Mouse (Mus musculus) MEL (cell line): Measurements from ENCODE around the gene Fam19a5. TPM values are rescaled to one million over a fixed set of nuclear protein-coding genes. Genes with fewer than 3 reads are reported as not detected.

Experiments
- DNase-seq: peaks from one replicate; pipeline ENCODE4 v3.0.0; 2011; ENCODE audit warnings: low read depth, low spot score
- H3K27ac ChIP-seq: 2 replicates; pipeline ENCODE4 v1.5.1; 2012; ENCODE audit warnings: low read depth, mild to moderate bottlenecking, control low read depth, low read length, moderate library complexity; ENCODE audit not compliant: control insufficient read depth
- H3K27me3 ChIP-seq, 2 experiments: fragments of 150-350 bp in 1 of 2; sonication (generic) in 1 of 2; 2 replicates each; pipeline ENCODE4 v1.6.1; 2012; ENCODE audit warnings: low read length in 2 of 2, mild to moderate bottlenecking in 2 of 2, improper control_type of control experiment in 1 of 2, moderate library complexity in 1 of 2; ENCODE audit not compliant: insufficient read depth in 2 of 2, control insufficient read depth in 1 of 2
- H3K36me3 ChIP-seq, 2 experiments: 2 replicates each; pipeline ENCODE4 v1.6.1; 2012 to 2014; ENCODE audit warnings: low read length in 2 of 2, improper control_type of control experiment in 1 of 2, inconsistent platforms in 1 of 2, mild to moderate bottlenecking in 1 of 2; ENCODE audit not compliant: insufficient read depth in 2 of 2, control insufficient read depth in 1 of 2
- H3K4me1 ChIP-seq, 2 experiments: fragments of 150-350 bp in 1 of 2; sonication (generic) in 1 of 2; 2 replicates each; pipeline ENCODE4 v1.6.1; 2012; ENCODE audit warnings: low read length in 2 of 2, improper control_type of control experiment in 1 of 2, mild to moderate bottlenecking in 1 of 2; ENCODE audit not compliant: insufficient read depth in 2 of 2, control insufficient read depth in 1 of 2
- H3K4me3 ChIP-seq, 2 experiments: fragments of 150-350 bp in 1 of 2; sonication (generic) in 1 of 2; 2 replicates each; pipeline ENCODE4 v1.5.1; 2012; ENCODE audit warnings: low read depth in 2 of 2, low read length in 2 of 2, mild to moderate bottlenecking in 2 of 2, moderate library complexity in 2 of 2, control low read depth in 1 of 2, improper control_type of control experiment in 1 of 2; ENCODE audit not compliant: control insufficient read depth in 1 of 2, insufficient read depth in 1 of 2
- H3K79me2 ChIP-seq: 2 replicates; pipeline ENCODE4 v1.6.1; 2012; ENCODE audit warnings: mild to moderate bottlenecking, low read length, moderate library complexity; ENCODE audit not compliant: control insufficient read depth, poor library complexity, insufficient read depth
- H3K9ac ChIP-seq: 2 replicates; pipeline ENCODE4 v1.6.1; 2012; ENCODE audit warnings: low read depth, mild to moderate bottlenecking, control low read depth, low read length, moderate library complexity; ENCODE audit not compliant: control insufficient read depth, poor library complexity, severe bottlenecking
- H3K9me3 ChIP-seq: fragments of 150-350 bp; sonication (generic); replicated peaks from 2 replicates; pipeline ENCODE4 v1.6.1; 2012; ENCODE audit warnings: mild to moderate bottlenecking, low read length, improper control_type of control experiment, moderate library complexity; ENCODE audit not compliant: insufficient read depth
- CHD1 ChIP-seq: IDR thresholded peaks from 2 replicates; pipeline ENCODE4 v1.6.1; 2012; ENCODE audit warnings: low read depth, mild to moderate bottlenecking, inconsistent platforms, low read length, improper control_type of control experiment
- HCFC1 ChIP-seq: IDR thresholded peaks from 2 replicates; pipeline ENCODE4 v1.6.1; 2012; ENCODE audit warnings: low read depth, mild to moderate bottlenecking, inconsistent platforms, low read length, improper control_type of control experiment, moderate library complexity
- KAT2A ChIP-seq: conservative IDR thresholded peaks from 2 replicates; pipeline ENCODE4 v1.6.1; 2012; ENCODE audit warnings: low read depth, low read length, improper control_type of control experiment, inconsistent platforms
- POLR2AphosphoS5 ChIP-seq: IDR thresholded peaks from 2 replicates; pipeline ENCODE4 v1.6.1; 2012; ENCODE audit warnings: low read depth, borderline replicate concordance, mild to moderate bottlenecking, inconsistent platforms, low read length, moderate library complexity, mixed read lengths
- RCOR1 ChIP-seq: IDR thresholded peaks from 2 replicates; pipeline ENCODE4 v1.6.1; 2012; ENCODE audit warnings: low read depth, mild to moderate bottlenecking, inconsistent platforms, low read length, improper control_type of control experiment
- TBP ChIP-seq: IDR thresholded peaks from 2 replicates; pipeline ENCODE4 v1.8.0; 2011; ENCODE audit warnings: low read depth, low read length, improper control_type of control experiment
- TCF12 ChIP-seq: IDR thresholded peaks from 2 replicates; pipeline ENCODE4 v1.6.1; 2014; ENCODE audit warnings: low read depth, mild to moderate bottlenecking, inconsistent platforms, low read length, improper control_type of control experiment, moderate library complexity
- USF2 ChIP-seq, 2 experiments: IDR thresholded peaks; 2 replicates each; pipeline ENCODE4 v1.6.1; 2011 to 2012; ENCODE audit warnings: improper control_type of control experiment in 2 of 2, low read length in 2 of 2, borderline replicate concordance in 1 of 2, inconsistent platforms in 1 of 2, low read depth in 1 of 2, mild to moderate bottlenecking in 1 of 2; ENCODE audit not compliant: insufficient read depth in 1 of 2
- ZNF384 ChIP-seq: IDR thresholded peaks from 2 replicates; pipeline ENCODE4 v1.6.1; 2012; ENCODE audit warnings: low read depth, mild to moderate bottlenecking, inconsistent platforms, low read length, improper control_type of control experiment
- polyA plus RNA-seq, 2 experiments: library from polyadenylated mRNA; stranded (reverse) in 1 of 2; unstranded in 1 of 2; fragments of >175 nt in 1 of 2; fragments of >200 nt in 1 of 2; gene quantifications; 2 replicates each; pipeline versions ENCODE4 v1.2.1 to v1.2.4; 2012; ENCODE audit warnings: low replicate concordance in 2 of 2, low read depth in 1 of 2; ENCODE audit not compliant: insufficient read length in 2 of 2, insufficient read depth in 1 of 2, missing spikeins in 1 of 2
- total RNA-seq: library from RNA; depleted of rRNA; stranded (reverse); fragments of 300-350 nt; gene quantifications from 2 replicates; pipeline ENCODE4 v1.2.3, GENCODE M21; 2012

Gene Fam19a5
- total and polyA plus RNA-seq, 3 experiments, result not detected

- no peak for DNase-seq
- no peak for TF ChIP-seq CHD1
- no peak for TF ChIP-seq USF2 (IDR thresholded peaks at IDR 0.05; ENCODE audit: borderline replicate concordance in 1 of 2, insufficient read depth in 1 of 2, low read depth in 1 of 2, low read length in 2 of 2)
- TF ChIP-seq, all 39 proteins: peak for 0
- Histone ChIP-seq H3K4me1 (no peaks in the 10 kb centered on the region), H3K27me3 (no peaks in the 10 kb centered on the region), H3K79me2 (no peaks in the 10 kb centered on the region), H3K36me3 (no peaks in the 10 kb centered on the region), H3K4me3 (no peak overlapping the region), H3K27ac (no peak overlapping the region), H3K9me3 (no peaks in the 10 kb centered on the region), H3K9ac (no peak overlapping the region)
Measured at GRCm38 (mm10) chr15:87649651-87650050, 105.6 kb downstream of the Fam19a5 start.

- Histone ChIP-seq H3K27ac (no peak overlapping the region), H3K4me3 (no peak overlapping the region), H3K9ac (no peak overlapping the region), H3K36me3 (no peaks in the 10 kb centered on the region), H3K9me3 (no peaks in the 10 kb centered on the region), H3K79me2 (no peaks in the 10 kb centered on the region), H3K4me1 (no peaks in the 10 kb centered on the region), H3K27me3 (no peaks in the 10 kb centered on the region)
- DNase-seq, result no peak
- no peak for TF ChIP-seq CHD1
- no peak for TF ChIP-seq TBP
- TF ChIP-seq POLR2AphosphoS5, result no peak
- no peak for TF ChIP-seq TCF12
- no peak for TF ChIP-seq RCOR1
- no peak for TF ChIP-seq ZNF384
- no peak for TF ChIP-seq HCFC1
Measured at GRCm38 (mm10) chr15:87654551-87654950, 110.5 kb downstream of the Fam19a5 start.

- Histone ChIP-seq H3K4me3 (no peak overlapping the region), H3K9me3 (no peaks in the 10 kb centered on the region), H3K79me2 (no peaks in the 10 kb centered on the region), H3K4me1 (no peaks in the 10 kb centered on the region), H3K27me3 (no peaks in the 10 kb centered on the region), H3K9ac (no peak overlapping the region), H3K36me3 (no peaks in the 10 kb centered on the region), H3K27ac (no peak overlapping the region)
- no peak for TF ChIP-seq KAT2A
- no peak for DNase-seq
Measured at GRCm38 (mm10) chr15:87656496-87657155, 112.5 kb downstream of the Fam19a5 start.
